Mouse (Mus musculus) frontal cortex, postnatal 10 days (tissue): ENCODE data around the gene Gm10721.
"Not testable (repeated sequence)": the region's sequence is repeated elsewhere in the genome, so short reads cannot be mapped to it uniquely, and the experiment has no call there.

ENCODE experiments used
- DNase-seq, 2 experiments: peaks; one replicate each; pipeline ENCODE4 v3.0.0; 2022; ENCODE audit warnings: low spot score in 2 of 2, mixed read lengths in 1 of 2

The Gm10721 gene

DNA sequence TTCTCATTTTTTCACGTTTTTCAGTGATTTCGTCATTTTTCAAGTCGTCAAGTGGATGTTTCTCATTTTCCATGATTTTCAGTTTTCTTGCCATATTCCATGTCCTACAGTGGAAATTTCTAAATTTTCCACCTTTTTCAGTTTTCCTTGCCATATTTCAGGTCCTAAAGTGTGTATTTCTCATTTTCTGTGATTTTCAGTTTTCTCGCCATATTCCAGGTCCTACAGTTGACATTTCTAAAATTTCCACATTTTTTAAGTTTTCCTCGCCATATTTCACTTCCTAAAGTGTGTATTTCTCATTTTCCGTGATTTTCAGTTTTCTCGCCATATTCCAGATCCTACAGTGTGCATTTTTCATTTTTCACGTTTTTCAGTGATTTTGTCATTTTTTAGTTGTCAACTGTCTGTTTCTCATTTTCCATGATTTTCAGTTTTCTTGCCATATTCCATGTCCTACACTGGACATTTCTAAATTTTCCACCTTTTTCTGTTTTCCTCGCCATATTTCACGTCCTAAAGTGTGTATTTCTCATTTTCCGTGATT, at the start of gene Gm10721:
Gm10721 (plus strand) TSS at position 408 of the 547 bp plus-strand sequence.
- DNase-seq = not testable (repeated sequence)

- DNase-seq = peak; percentile 10 to 18
Measured at GRCm38 (mm10) chr9:3000445-3000972, 12.4 kb upstream of the Gm10721 start, which contains the start of gene Gm10722. Gm10722 (plus strand) TSS chr9:3000922.

GRCm38 (mm10) chr9:3001006-3001405, 11.9 kb upstream of the Gm10721 start:
- peak in 1 of 2 experiments; percentile 36 for DNase-seq

- peak; percentile 90 to 100 for DNase-seq
Measured at GRCm38 (mm10) chr9:3001948-3002659, 10.8 kb upstream of the Gm10721 start.

DNA sequence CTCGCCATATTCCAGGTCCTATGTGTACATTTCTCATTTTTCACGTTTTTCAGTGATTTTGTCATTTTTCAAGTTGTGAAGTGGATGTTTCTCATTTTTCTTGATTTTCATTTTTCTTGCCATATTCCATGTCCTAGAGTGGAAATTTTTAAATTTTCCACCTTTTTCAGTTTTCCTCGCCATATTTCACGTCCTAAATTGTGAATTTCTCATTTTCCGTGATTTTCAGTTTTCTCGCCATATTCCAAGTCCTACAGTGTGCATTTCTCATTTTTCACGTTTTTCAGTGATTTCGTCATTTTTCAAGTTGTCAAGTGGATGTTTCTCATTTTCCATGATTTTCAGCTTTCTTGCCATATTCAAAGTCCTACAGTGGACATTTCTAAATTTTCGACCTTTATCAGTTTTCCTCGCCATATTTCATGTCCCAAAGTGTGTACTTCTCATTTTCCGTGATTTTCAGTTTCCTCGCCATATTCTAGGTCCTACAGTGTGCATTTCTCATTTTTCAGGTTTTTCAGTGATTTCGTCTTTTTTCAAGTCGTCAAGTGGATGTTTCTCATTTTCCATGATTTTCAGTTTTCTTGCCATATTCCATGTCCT, 10.0 kb upstream of the Gm10721 start, which contains the start of gene Gm11168:
Gm11168 (plus strand) TSS at position 553 of the 603 bp plus-strand sequence.
- not testable (repeated sequence) for DNase-seq

DNA sequence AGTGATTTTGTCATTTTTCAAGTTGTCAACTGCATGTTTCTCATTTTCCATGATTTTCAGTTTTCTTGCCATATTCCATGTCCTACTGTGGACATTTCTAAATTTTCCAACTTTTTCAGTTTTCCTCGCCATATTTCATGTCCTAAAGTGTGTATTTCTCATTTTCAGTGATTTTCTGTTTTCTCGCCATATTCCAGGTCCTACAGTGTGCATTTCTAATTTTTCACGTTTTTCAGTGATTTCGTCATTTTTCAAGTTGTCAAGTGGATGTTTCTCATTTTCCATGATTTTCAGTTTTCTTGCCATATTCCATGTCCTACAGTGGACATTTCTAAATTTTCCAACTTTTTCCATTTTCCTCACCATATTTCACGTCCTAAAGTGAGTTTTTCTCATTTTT, 6.8 kb upstream of the Gm10721 start:
- DNase-seq = not testable (repeated sequence)

GRCm38 (mm10) chr9:3006636-3007035, 6.3 kb upstream of the Gm10721 start:
- DNase-seq = peak; percentile 89 to 99

- DNase-seq = not testable (repeated sequence)
Measured at GRCm38 (mm10) chr9:3007272-3007671, 5.7 kb upstream of the Gm10721 start.

- not testable (repeated sequence) for DNase-seq
Measured at GRCm38 (mm10) chr9:3009331-3009730, 3.6 kb upstream of the Gm10721 start.

DNA sequence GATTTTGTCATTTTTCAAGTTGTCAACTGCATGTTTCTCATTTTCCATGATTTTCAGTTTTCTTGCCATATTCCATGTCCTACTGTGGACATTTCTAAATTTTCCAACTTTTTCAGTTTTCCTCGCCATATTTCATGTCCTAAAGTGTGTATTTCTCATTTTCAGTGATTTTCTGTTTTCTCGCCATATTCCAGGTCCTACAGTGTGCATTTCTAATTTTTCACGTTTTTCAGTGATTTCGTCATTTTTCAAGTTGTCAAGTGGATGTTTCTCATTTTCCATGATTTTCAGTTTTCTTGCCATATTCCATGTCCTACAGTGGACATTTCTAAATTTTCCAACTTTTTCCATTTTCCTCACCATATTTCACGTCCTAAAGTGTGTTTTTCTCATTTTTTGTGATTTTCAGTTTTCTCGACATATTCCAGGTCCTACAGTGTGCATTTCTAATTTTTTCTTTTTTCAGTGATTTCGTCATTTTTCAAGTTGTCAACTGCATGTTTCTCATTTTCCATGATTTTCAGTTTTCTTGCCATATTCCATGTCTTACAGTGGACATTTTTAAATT, 802 bp upstream of the Gm10721 start:
- DNase-seq = not testable (repeated sequence)

GRCm38 (mm10) chr9:3015354-3015753, 2.4 kb downstream of the Gm10721 start, which contains the start of gene Gm10720:
Gm10720 (plus strand) TSS chr9:3015654.
- DNase-seq = not testable (repeated sequence)

GRCm38 (mm10) chr9:3015896-3016295, 3.0 kb downstream of the Gm10721 start:
- DNase-seq = not testable (repeated sequence)

- DNase-seq = not testable (repeated sequence)
Measured at GRCm38 (mm10) chr9:3017108-3017507, 4.2 kb downstream of the Gm10721 start, which contains the start of gene Gm10719. Gm10719 (plus strand) TSS chr9:3017408.

GRCm38 (mm10) chr9:3018944-3019343, 6.0 kb downstream of the Gm10721 start:
- peak in 1 of 2 experiments; percentile 87 for DNase-seq

- DNase-seq = peak; percentile 18 to 85
Measured at GRCm38 (mm10) chr9:3019835-3020727, 7.1 kb downstream of the Gm10721 start.

DNA sequence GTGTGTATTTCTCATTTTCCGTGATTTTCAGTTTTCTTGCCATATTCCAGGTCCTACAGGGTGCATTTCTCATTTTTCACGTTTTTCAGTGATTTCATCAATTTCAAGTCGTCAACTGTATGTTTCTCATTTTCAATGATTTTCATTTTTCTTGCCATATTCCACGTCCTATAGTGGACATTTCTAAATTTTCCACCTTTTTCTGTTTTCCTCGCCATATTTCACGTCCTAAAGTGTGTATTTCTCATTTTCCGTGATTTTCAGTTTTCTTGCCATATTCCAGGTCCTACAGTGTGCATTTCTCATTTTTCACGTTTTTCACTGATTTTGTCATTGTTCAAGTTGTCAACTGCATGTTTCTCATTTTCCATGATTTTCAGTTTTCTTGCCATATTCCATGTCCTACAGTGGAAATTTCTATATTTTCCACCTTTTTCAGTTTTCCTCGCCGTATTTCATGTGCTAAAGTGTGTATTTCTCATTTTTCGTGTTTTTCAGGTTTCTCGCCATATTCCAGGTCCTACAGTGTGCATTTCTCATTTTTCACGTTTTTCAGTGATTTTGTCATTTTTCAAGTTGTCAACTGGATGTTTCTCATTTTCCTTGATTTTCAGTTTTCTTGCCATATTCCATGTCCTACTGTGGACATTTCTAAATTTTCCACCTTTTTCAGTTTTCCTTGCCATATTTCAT, 9.5 kb downstream of the Gm10721 start:
- DNase-seq = peak; percentile 39 to 77

GRCm38 (mm10) chr9:3023312-3023984, 10.5 kb downstream of the Gm10721 start, which contains the start of gene Gm10718:
Gm10718 (plus strand) TSS chr9:3023547.
- peak in 1 of 2 experiments; percentile 66 for DNase-seq

DNA sequence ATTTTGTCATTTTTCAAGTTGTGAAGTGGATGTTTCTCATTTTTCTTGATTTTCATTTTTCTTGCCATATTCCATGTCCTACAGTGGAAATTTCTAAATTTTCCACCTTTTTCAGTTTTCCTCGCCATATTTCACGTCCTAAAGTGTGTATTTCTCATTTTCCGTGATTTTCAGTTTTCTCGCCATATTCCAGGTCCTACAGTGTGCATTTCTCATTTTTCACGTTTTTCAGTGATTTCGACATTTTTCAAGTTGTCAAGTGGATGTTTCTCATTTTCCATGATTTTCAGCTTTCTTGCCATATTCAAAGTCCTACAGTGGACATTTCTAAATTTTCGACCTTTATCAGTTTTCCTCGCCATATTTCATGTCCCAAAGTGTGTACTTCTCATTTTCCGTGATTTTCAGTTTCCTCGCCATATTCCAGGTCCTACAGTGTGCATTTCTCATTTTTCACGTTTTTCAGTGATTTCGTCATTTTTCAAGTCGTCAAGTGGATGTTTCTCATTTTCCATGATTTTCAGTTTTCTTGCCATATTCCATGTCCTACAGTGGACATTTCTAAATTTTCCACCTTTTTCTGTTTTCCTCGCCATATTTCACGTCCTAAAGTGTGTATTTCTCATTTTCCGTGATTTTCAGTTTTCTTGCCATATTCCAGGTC, 11.2 kb downstream of the Gm10721 start:
- DNase-seq = peak; percentile 64 to 100

DNA sequence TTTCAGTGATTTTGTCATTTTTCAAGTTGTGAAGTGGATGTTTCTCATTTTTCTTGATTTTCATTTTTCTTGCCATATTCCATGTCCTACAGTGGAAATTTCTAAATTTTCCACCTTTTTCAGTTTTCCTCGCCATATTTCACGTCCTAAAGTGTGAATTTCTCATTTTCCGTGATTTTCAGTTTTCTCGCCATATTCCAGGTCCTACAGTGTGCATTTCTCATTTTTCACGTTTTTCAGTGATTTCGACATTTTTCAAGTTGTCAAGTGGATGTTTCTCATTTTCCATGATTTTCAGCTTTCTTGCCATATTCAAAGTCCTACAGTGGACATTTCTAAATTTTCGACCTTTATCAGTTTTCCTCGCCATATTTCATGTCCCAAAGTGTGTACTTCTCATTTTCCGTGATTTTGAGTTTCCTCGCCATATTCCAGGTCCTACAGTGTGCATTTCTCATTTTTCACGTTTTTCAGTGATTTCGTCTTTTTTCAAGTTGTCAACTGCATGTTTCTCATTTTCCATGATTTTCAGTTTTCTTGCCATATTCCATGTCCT, 12.1 kb downstream of the Gm10721 start, which contains the start of gene Gm10717:
Gm10717 (plus strand) TSS at position 506 of the 556 bp plus-strand sequence.
- DNase-seq = peak; percentile 9 to 60
